Mouse (Mus musculus): ENCODE measurements around the gene Batf3.
A peak's percentile ranks its signal among the peaks of the same experiment; 100 is the strongest.

Gene Batf3

GRCm38 (mm10) chr1:191097802-191098747, at the start of gene Batf3:
Batf3 (plus strand) TSS chr1:191097847.
- DNase-seq: no peak

- DNase-seq: no peak
Measured at GRCm38 (mm10) chr1:191053555-191053954, 44.1 kb upstream of the Batf3 start.

- no peak for DNase-seq
Measured at GRCm38 (mm10) chr1:191054870-191055532, 42.6 kb upstream of the Batf3 start.

- no peak for DNase-seq
Measured at GRCm38 (mm10) chr1:191055533-191055873, 42.1 kb upstream of the Batf3 start.

- DNase-seq: no peak
Measured at GRCm38 (mm10) chr1:191057461-191057860, 40.2 kb upstream of the Batf3 start.

- no peak for DNase-seq
Measured at GRCm38 (mm10) chr1:191062241-191062780, 35.3 kb upstream of the Batf3 start.

GRCm38 (mm10) chr1:191062781-191063485, 34.7 kb upstream of the Batf3 start, which contains the start of the genes Tatdn3 and Nsl1:
Tatdn3 (minus strand) TSS chr1:191062932.
Nsl1 (plus strand) TSS chr1:191063012.
- DNase-seq: peak; percentile 79

- DNase-seq: no peak
Measured at GRCm38 (mm10) chr1:191063700-191064099, 33.9 kb upstream of the Batf3 start.

- DNase-seq: no peak
Measured at GRCm38 (mm10) chr1:191064535-191064934, 33.1 kb upstream of the Batf3 start.

- no peak for DNase-seq
Measured at GRCm38 (mm10) chr1:191065188-191065587, 32.5 kb upstream of the Batf3 start.

- no peak for DNase-seq
Measured at GRCm38 (mm10) chr1:191068377-191068776, 29.3 kb upstream of the Batf3 start.

GRCm38 (mm10) chr1:191070259-191070658, 27.4 kb upstream of the Batf3 start:
- DNase-seq: no peak

GRCm38 (mm10) chr1:191071613-191072012, 26.0 kb upstream of the Batf3 start:
- no peak for DNase-seq

GRCm38 (mm10) chr1:191072329-191072913, 25.2 kb upstream of the Batf3 start:
- DNase-seq: no peak

- DNase-seq: peak; percentile 84
Measured at GRCm38 (mm10) chr1:191073001-191073400, 24.6 kb upstream of the Batf3 start.

- DNase-seq: no peak
Measured at GRCm38 (mm10) chr1:191073486-191073885, 24.2 kb upstream of the Batf3 start.

- peak; percentile 16 for DNase-seq
Measured at GRCm38 (mm10) chr1:191075199-191075883, 22.3 kb upstream of the Batf3 start.

GRCm38 (mm10) chr1:191083230-191083629, 14.4 kb upstream of the Batf3 start:
- DNase-seq: no peak

GRCm38 (mm10) chr1:191084951-191085559, 12.6 kb upstream of the Batf3 start:
- no peak for DNase-seq

GRCm38 (mm10) chr1:191085597-191085996, 12.1 kb upstream of the Batf3 start:
- peak; percentile 52 for DNase-seq

GRCm38 (mm10) chr1:191086304-191086878, 11.3 kb upstream of the Batf3 start:
- peak; percentile 38 for DNase-seq

Measured in layer of hippocampus, adult 9-11 months (tissue).